Mouse (Mus musculus): ENCODE measurements around the gene Col27a1. TPM values are rescaled to one million over a fixed set of nuclear protein-coding genes. Genes with fewer than 3 reads are reported as not detected.

The Col27a1 gene
- total RNA-seq, 2 experiments from 2014 or later = 3.1 to 3.4 TPM

DNA sequence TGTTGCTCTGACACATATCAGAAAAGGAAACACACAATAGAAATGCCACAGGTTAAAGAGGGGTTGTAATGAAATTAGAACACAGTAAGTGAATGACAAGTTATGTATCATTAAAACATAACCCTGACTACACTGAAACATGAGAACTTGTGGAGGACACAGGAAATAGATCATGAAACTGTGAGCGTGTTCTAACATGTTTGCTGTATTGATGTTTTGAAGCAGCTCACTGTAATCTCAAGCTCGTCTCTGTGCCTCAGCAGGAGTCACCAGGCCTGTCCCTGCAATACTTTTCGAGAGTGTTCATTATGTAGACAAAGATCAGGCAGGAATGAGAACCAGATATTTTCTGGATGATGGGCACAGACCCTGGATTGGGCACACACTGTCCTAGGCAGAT lies 129.8 kb downstream of the Col27a1 start:
- intact Hi-C loops (cut with DNase I) = no loop called here
- no peak for DNase-seq (ENCODE audit: low spot score in 2 of 2)

DNA sequence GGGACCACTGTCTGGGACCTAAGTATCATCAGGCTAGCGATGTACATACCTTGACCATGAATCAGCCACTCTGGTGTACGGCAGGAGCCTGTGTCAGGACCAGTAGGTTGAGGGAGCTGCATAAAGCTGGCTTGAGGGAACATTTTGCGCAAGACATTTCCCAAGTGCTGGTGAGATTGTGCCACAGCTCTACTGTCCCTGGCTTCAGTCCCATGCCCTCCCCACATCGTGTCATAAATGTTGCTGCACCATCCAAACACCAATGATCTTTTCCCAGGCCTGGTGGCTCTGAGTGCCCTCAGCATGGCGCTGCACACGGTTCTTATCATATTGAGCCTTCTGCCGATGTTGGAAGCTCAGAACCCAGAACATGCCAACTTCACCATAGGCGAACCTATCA lies 130.5 kb downstream of the Col27a1 start, which contains the start of gene Orm1:
Gene Orm1 (plus strand): TSS at position 266 of the 400 bp plus-strand sequence.
- DNase-seq (ENCODE audit: low spot score in 2 of 2) = no peak
- intact Hi-C loops (cut with DNase I) = no loop called here

DNA sequence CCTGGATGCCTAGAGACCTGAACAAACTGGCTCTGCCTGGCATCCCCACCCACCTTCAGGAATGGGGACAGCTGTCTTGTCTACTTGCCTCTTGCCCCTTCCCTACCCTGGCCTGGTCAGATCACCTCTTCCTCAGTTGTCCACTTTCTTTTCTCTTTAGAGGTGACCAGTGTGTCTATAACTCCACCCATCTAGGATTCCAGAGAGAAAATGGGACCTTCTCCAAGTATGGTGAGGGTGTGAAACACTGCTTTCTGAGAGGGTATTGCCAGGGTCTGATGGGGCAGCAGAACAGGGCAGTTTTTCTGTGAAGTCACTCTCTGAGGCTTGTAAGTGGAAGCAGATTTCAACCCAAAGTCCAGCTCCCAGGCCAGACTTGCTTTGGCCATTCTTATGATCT lies 131.5 kb downstream of the Col27a1 start:
- no peak for DNase-seq (ENCODE audit: low spot score in 2 of 2)
- intact Hi-C loops (cut with DNase I) = no loop called here

- intact Hi-C loops (cut with DNase I) = no loop called here
- no peak for DNase-seq (ENCODE audit: low spot score in 2 of 2)
Measured at GRCm38 (mm10) chr4:63346659-63347058, 132.9 kb downstream of the Col27a1 start.

GRCm38 (mm10) chr4:63348524-63348923 lies 134.7 kb downstream of the Col27a1 start:
- intact Hi-C loops (cut with DNase I) = no loop called here
- no peak for DNase-seq (ENCODE audit: low spot score in 2 of 2)

GRCm38 (mm10) chr4:63355877-63356665 lies 142.3 kb downstream of the Col27a1 start, which contains the start of gene Orm3:
TSS of gene Orm3 (plus strand) at chr4:63356162.
- no peak for DNase-seq (ENCODE audit: low spot score in 2 of 2)
- intact Hi-C loops (cut with DNase I) = no loop called here

DNA sequence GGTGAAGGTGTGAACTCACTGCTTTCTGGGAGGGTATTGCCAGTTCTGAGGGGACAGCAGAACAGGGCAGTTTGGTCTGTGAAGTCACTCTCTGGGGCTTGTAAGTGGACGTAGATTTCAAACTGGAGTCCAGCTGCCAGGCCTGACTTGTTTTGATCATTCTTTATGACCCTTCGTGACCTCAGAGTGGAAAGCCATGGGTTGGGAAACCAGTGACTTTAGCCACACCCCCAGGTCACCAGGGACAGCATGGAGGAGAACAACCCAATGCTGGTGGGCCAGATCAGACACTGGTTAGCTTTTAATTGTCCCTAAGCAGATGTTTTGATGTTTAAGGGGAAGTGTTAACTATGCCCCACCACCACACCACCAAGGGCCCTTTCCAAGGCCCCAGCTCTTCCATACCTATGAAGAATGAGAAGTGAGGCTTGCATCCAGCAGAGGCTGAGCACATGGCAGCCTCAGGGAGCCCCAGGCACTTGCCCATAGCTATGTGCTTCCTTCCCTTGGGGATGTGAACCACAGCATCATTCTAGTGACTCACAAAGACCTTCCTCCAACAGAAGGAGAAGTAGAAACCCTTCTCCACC lies 143.3 kb downstream of the Col27a1 start:
- intact Hi-C loops (cut with DNase I) = no loop called here
- DNase-seq (ENCODE audit: low spot score in 2 of 2) = no peak

GRCm38 (mm10) chr4:63359861-63360260 lies 146.1 kb downstream of the Col27a1 start:
- intact Hi-C loops (cut with DNase I) = no loop called here
- DNase-seq (ENCODE audit: low spot score in 2 of 2) = no peak

- intact Hi-C loops (cut with DNase I) = no loop called here
- DNase-seq (ENCODE audit: low spot score in 2 of 2) = no peak
Measured at GRCm38 (mm10) chr4:63362150-63362549, 148.3 kb downstream of the Col27a1 start, which contains the start of gene Orm2. TSS of gene Orm2 (plus strand) at chr4:63362449.

GRCm38 (mm10) chr4:63368577-63368976 lies 154.8 kb downstream of the Col27a1 start:
- intact Hi-C loops (cut with DNase I) = loop anchor here (1.0 to 5.0 kb wide), 3 partner anchors 41 to 1124 kb away; no protein-coding TSS in a partner anchor
- peak; percentile 91 to 93 for DNase-seq (ENCODE audit: low spot score in 2 of 2)

DNA sequence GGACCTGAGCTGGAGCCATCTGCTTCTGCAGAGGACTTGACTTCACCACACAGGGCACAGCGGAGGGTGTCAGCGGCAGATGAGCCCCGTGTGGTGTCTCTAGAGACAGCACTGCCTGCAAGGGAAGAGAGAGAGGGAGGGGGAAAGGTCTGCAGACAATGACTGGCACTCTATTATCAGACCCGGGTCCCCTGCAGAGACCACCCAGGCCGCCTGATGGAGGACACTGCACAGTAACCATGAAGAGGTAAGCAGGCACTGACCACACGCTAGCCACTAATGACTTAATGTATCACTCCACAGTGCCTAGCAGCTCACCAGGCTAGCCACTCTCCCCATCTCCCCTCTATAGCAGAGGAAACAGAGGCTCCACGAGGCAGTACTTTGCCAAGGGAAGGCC lies 157.1 kb downstream of the Col27a1 start:
- intact Hi-C loops (cut with DNase I) = no loop called here

GRCm38 (mm10) chr4:63371890-63372289 lies 158.1 kb downstream of the Col27a1 start:
- peak; percentile 38 to 50 for DNase-seq (ENCODE audit: low spot score in 2 of 2)
- intact Hi-C loops (cut with DNase I) = no loop called here

More for the DNA sequence above, 157.1 kb downstream of the Col27a1 start:
- DNase-seq (ENCODE audit: low spot score in 2 of 2) = no peak

- DNase-seq (ENCODE audit: low spot score in 2 of 2) = no peak
- intact Hi-C loops (cut with DNase I) = no loop called here
Measured at GRCm38 (mm10) chr4:63373404-63373803, 159.6 kb downstream of the Col27a1 start.

DNA sequence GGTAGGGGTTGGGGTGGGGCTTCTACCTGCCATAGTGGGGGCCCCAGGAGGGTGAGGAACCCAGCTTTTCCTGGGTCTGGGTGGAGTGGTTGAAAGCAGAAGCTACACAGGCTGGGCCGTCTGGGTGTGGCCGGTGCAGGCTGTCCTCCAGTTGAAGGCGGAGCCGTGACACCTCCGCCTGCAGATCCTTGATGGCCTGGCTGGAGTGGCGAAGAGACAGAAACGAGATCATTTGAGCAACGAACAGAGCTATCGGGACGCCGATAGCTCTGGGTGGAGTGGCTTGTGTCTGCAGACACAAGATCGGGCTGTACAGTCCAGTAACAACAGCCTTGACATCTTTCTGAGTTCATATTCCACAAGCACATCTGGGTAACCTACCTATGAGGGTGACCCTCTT lies 160.5 kb downstream of the Col27a1 start:
- intact Hi-C loops (cut with DNase I) = no loop called here
- DNase-seq (ENCODE audit: low spot score in 2 of 2) = no peak

- DNase-seq (ENCODE audit: low spot score in 2 of 2) = no peak
- intact Hi-C loops (cut with DNase I) = no loop called here
Measured at GRCm38 (mm10) chr4:63375367-63375766, 161.6 kb downstream of the Col27a1 start.

DNA sequence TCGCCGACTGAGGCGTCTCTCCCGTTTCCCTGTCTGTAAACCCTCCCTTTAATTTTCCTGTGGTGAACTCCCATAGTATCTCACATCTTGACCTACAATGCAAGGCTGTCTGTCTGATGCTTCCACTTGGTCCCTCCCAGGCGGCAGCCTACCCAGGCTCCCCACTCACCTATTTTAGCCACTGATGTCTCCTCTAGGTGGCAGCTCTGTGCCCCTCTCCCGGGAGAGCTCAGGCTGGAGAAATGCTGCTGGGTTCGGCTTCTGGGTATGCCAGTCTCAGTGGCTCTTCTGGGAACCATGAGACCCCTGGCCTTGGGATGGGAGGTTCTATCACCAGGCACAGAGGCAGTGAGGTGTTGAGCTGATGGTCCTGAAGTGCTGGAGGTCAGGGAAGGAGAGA lies 163.7 kb downstream of the Col27a1 start:
- intact Hi-C loops (cut with DNase I) = no loop called here
- no peak for DNase-seq (ENCODE audit: low spot score in 2 of 2)

- intact Hi-C loops (cut with DNase I) = no loop called here
- DNase-seq (ENCODE audit: low spot score in 2 of 2) = no peak
Measured at GRCm38 (mm10) chr4:63382676-63383369, 169.0 kb downstream of the Col27a1 start.

- DNase-seq (ENCODE audit: low spot score in 2 of 2) = no peak
- intact Hi-C loops (cut with DNase I) = no loop called here
Measured at GRCm38 (mm10) chr4:63383474-63383873, 169.7 kb downstream of the Col27a1 start.

GRCm38 (mm10) chr4:63384262-63384661 lies 170.5 kb downstream of the Col27a1 start:
- DNase-seq (ENCODE audit: low spot score in 2 of 2) = no peak
- intact Hi-C loops (cut with DNase I) = no loop called here

All from left cerebral cortex, postnatal 14 days (tissue).